Mouse (Mus musculus): ENCODE data around the gene Rab43.

Gene Rab43

GRCm38 (mm10) chr6:87811675-87812338 lies at the start of gene Rab43:
Gene Rab43 (minus strand): TSS chr6:87812164.
- DNase-seq (ENCODE audit: low spot score in 2 of 2): peak; percentile 94

GRCm38 (mm10) chr6:87857071-87857470 lies 45.1 kb upstream of the Rab43 start:
- DNase-seq (ENCODE audit: low spot score in 2 of 2): no peak

GRCm38 (mm10) chr6:87853446-87853845 lies 41.5 kb upstream of the Rab43 start:
- DNase-seq (ENCODE audit: low spot score in 2 of 2): no peak

- no peak for DNase-seq (ENCODE audit: low spot score in 2 of 2)
Measured at GRCm38 (mm10) chr6:87851871-87852270, 39.9 kb upstream of the Rab43 start.

GRCm38 (mm10) chr6:87850900-87851614 lies 39.1 kb upstream of the Rab43 start, which contains the start of gene Cnbp:
Gene Cnbp (minus strand): TSS chr6:87851106.
- peak; percentile 98 to 99 for DNase-seq (ENCODE audit: low spot score in 2 of 2)

- DNase-seq (ENCODE audit: low spot score in 2 of 2): peak; percentile 56 to 58
Measured at GRCm38 (mm10) chr6:87850155-87850899, 38.4 kb upstream of the Rab43 start.

- no peak for DNase-seq (ENCODE audit: low spot score in 2 of 2)
Measured at GRCm38 (mm10) chr6:87849780-87850154, 37.8 kb upstream of the Rab43 start.

GRCm38 (mm10) chr6:87846813-87847212 lies 34.8 kb upstream of the Rab43 start:
- DNase-seq (ENCODE audit: low spot score in 2 of 2): no peak

GRCm38 (mm10) chr6:87845031-87845695 lies 33.2 kb upstream of the Rab43 start:
- no peak for DNase-seq (ENCODE audit: low spot score in 2 of 2)

- no peak for DNase-seq (ENCODE audit: low spot score in 2 of 2)
Measured at GRCm38 (mm10) chr6:87842254-87842653, 30.3 kb upstream of the Rab43 start.

GRCm38 (mm10) chr6:87841635-87842034 lies 29.7 kb upstream of the Rab43 start:
- no peak for DNase-seq (ENCODE audit: low spot score in 2 of 2)

GRCm38 (mm10) chr6:87839797-87840341 lies 27.9 kb upstream of the Rab43 start:
- no peak for DNase-seq (ENCODE audit: low spot score in 2 of 2)

- DNase-seq (ENCODE audit: low spot score in 2 of 2): peak; percentile 97 to 98
Measured at GRCm38 (mm10) chr6:87838551-87839197, 26.7 kb upstream of the Rab43 start, which contains the start of gene Isy1. Gene Isy1 (minus strand): TSS chr6:87838798.

- no peak for DNase-seq (ENCODE audit: low spot score in 2 of 2)
Measured at GRCm38 (mm10) chr6:87835695-87836094, 23.7 kb upstream of the Rab43 start, which contains the start of gene Gm45140. Gene Gm45140 (minus strand): TSS chr6:87835795.

GRCm38 (mm10) chr6:87820366-87820765 lies 8.4 kb upstream of the Rab43 start:
- no peak for DNase-seq (ENCODE audit: low spot score in 2 of 2)

GRCm38 (mm10) chr6:87814486-87814885 lies 2.5 kb upstream of the Rab43 start:
- no peak for DNase-seq (ENCODE audit: low spot score in 2 of 2)

- DNase-seq (ENCODE audit: low spot score in 2 of 2): no peak
Measured at GRCm38 (mm10) chr6:87812656-87813055, 692 bp upstream of the Rab43 start.

GRCm38 (mm10) chr6:87810713-87811669 lies 973 bp downstream of the Rab43 start:
- peak; percentile 64 to 67 for DNase-seq (ENCODE audit: low spot score in 2 of 2)

- no peak for DNase-seq (ENCODE audit: low spot score in 2 of 2)
Measured at GRCm38 (mm10) chr6:87810311-87810710, 1.7 kb downstream of the Rab43 start.

- no peak for DNase-seq (ENCODE audit: low spot score in 2 of 2)
Measured at GRCm38 (mm10) chr6:87809651-87810161, 2.3 kb downstream of the Rab43 start.
